Mouse (Mus musculus): Measurements from ENCODE around the gene She. TPM values are rescaled to one million over a fixed set of nuclear protein-coding genes. Genes with fewer than 3 reads are reported as not detected.

The She gene
- polyA plus RNA-seq, 1 experiment from 2014 or later, result 6.7 TPM

- no peak for ATAC-seq (ENCODE audit: low FRiP score, low TSS enrichment)
- H3K9ac ChIP-seq (replicated peaks; ENCODE audit: low read length), result no peak overlapping the region
- no peak overlapping the region for H3K27ac ChIP-seq (ENCODE audit: low read length)
- no peaks in the 10 kb centered on the region for H3K36me3 ChIP-seq (ENCODE audit: insufficient read depth, low read length)
- H3K4me1 ChIP-seq (ENCODE audit: insufficient read depth, low read length), result peaks cover 12% of the 10 kb centered on the region
- no peak overlapping the region for H3K4me3 ChIP-seq (ENCODE audit: low read length)
- WGBS, result 82% methylated on average over 8 of the region's 8 CpGs
- no peaks in the 10 kb centered on the region for H3K27me3 ChIP-seq (ENCODE audit: insufficient read depth, low read length)
- H3K4me2 ChIP-seq (replicated peaks; ENCODE audit: low read depth, low read length), result no peak overlapping the region
- H3K9me3 ChIP-seq (ENCODE audit: low read length), result peaks cover 4% of the 10 kb centered on the region
Observed at GRCm38 (mm10) chr3:89875781-89876180, 44.6 kb downstream of the She start.

GRCm38 (mm10) chr3:89876469-89876868 lies 45.3 kb downstream of the She start:
- Histone ChIP-seq H3K4me2 (replicated peaks; ENCODE audit: low read depth, low read length) (no peak overlapping the region), H3K27me3 (ENCODE audit: insufficient read depth, low read length) (no peaks in the 10 kb centered on the region), H3K9ac (replicated peaks; ENCODE audit: low read length) (no peak overlapping the region), H3K4me3 (ENCODE audit: low read length) (no peak overlapping the region), H3K9me3 (ENCODE audit: low read length) (peaks cover 4% of the 10 kb centered on the region), H3K27ac (ENCODE audit: low read length) (no peak overlapping the region), H3K36me3 (ENCODE audit: insufficient read depth, low read length) (no peaks in the 10 kb centered on the region), H3K4me1 (ENCODE audit: insufficient read depth, low read length) (peaks cover 9% of the 10 kb centered on the region; the same call in 1 of the 2 replicates)
- WGBS, result 66% methylated on average over 4 of the region's 4 CpGs
- no peak for ATAC-seq (ENCODE audit: low FRiP score, low TSS enrichment)

GRCm38 (mm10) chr3:89877129-89877528 lies 46.0 kb downstream of the She start:
- H3K4me1 ChIP-seq (ENCODE audit: insufficient read depth, low read length), result peaks cover 8% of the 10 kb centered on the region; the same call in 1 of the 2 replicates
- H3K4me2 ChIP-seq (replicated peaks; ENCODE audit: low read depth, low read length), result no peak overlapping the region
- no peaks in the 10 kb centered on the region for H3K36me3 ChIP-seq (ENCODE audit: insufficient read depth, low read length)
- H3K27ac ChIP-seq (ENCODE audit: low read length), result no peak overlapping the region
- H3K9ac ChIP-seq (replicated peaks; ENCODE audit: low read length), result no peak overlapping the region
- peaks cover 4% of the 10 kb centered on the region for H3K9me3 ChIP-seq (ENCODE audit: low read length)
- no peak overlapping the region for H3K4me3 ChIP-seq (ENCODE audit: low read length)
- ATAC-seq (ENCODE audit: low FRiP score, low TSS enrichment), result no peak
- no peaks in the 10 kb centered on the region for H3K27me3 ChIP-seq (ENCODE audit: insufficient read depth, low read length)
- 82% methylated on average over 8 of the region's 8 CpGs for WGBS

GRCm38 (mm10) chr3:89878456-89878855 lies 47.3 kb downstream of the She start:
- no peaks in the 10 kb centered on the region for H3K4me1 ChIP-seq (ENCODE audit: insufficient read depth, low read length)
- no peaks in the 10 kb centered on the region for H3K27me3 ChIP-seq (ENCODE audit: insufficient read depth, low read length)
- no peaks in the 10 kb centered on the region for H3K36me3 ChIP-seq (ENCODE audit: insufficient read depth, low read length)
- no peaks in the 10 kb centered on the region for H3K9me3 ChIP-seq (ENCODE audit: low read length)
- no peak overlapping the region for H3K4me3 ChIP-seq (ENCODE audit: low read length)
- no peak for ATAC-seq (ENCODE audit: low FRiP score, low TSS enrichment)
- no peak overlapping the region for H3K9ac ChIP-seq (replicated peaks; ENCODE audit: low read length)
- no peak overlapping the region for H3K4me2 ChIP-seq (replicated peaks; ENCODE audit: low read depth, low read length)
- H3K27ac ChIP-seq (ENCODE audit: low read length), result no peak overlapping the region
- 47% methylated on average over 3 of the region's 3 CpGs for WGBS

- 71% methylated on average over 3 of the region's 3 CpGs for WGBS
- no peak overlapping the region for H3K4me3 ChIP-seq (ENCODE audit: low read length)
- ATAC-seq (ENCODE audit: low FRiP score, low TSS enrichment), result no peak
- H3K27ac ChIP-seq (ENCODE audit: low read length), result no peak overlapping the region
- no peaks in the 10 kb centered on the region for H3K36me3 ChIP-seq (ENCODE audit: insufficient read depth, low read length)
- no peak overlapping the region for H3K4me2 ChIP-seq (replicated peaks; ENCODE audit: low read depth, low read length)
- no peaks in the 10 kb centered on the region for H3K9me3 ChIP-seq (ENCODE audit: low read length)
- H3K9ac ChIP-seq (replicated peaks; ENCODE audit: low read length), result no peak overlapping the region
- H3K4me1 ChIP-seq (ENCODE audit: insufficient read depth, low read length), result no peaks in the 10 kb centered on the region
- no peaks in the 10 kb centered on the region for H3K27me3 ChIP-seq (ENCODE audit: insufficient read depth, low read length)
Observed at GRCm38 (mm10) chr3:89879326-89879725, 48.2 kb downstream of the She start.

GRCm38 (mm10) chr3:89880036-89880851 lies 49.1 kb downstream of the She start:
- H3K9ac ChIP-seq (replicated peaks; ENCODE audit: low read length), result no peak overlapping the region
- no peaks in the 10 kb centered on the region for H3K27me3 ChIP-seq (ENCODE audit: insufficient read depth, low read length)
- no peaks in the 10 kb centered on the region for H3K9me3 ChIP-seq (ENCODE audit: low read length)
- H3K4me2 ChIP-seq (replicated peaks; ENCODE audit: low read depth, low read length), result no peak overlapping the region
- H3K36me3 ChIP-seq (ENCODE audit: insufficient read depth, low read length), result no peaks in the 10 kb centered on the region
- no peaks in the 10 kb centered on the region for H3K4me1 ChIP-seq (ENCODE audit: insufficient read depth, low read length)
- no peak for ATAC-seq (ENCODE audit: low FRiP score, low TSS enrichment)
- no peak overlapping the region for H3K4me3 ChIP-seq (ENCODE audit: low read length)
- WGBS, result 68% methylated on average over 5 of the region's 5 CpGs
- H3K27ac ChIP-seq (ENCODE audit: low read length), result no peak overlapping the region

GRCm38 (mm10) chr3:89882556-89883181 lies 51.5 kb downstream of the She start:
- H3K4me1 ChIP-seq (ENCODE audit: insufficient read depth, low read length), result no peaks in the 10 kb centered on the region
- no peak overlapping the region for H3K4me3 ChIP-seq (ENCODE audit: low read length)
- no peak for ATAC-seq (ENCODE audit: low FRiP score, low TSS enrichment)
- no peaks in the 10 kb centered on the region for H3K27me3 ChIP-seq (ENCODE audit: insufficient read depth, low read length)
- H3K27ac ChIP-seq (ENCODE audit: low read length), result no peak overlapping the region
- no peaks in the 10 kb centered on the region for H3K9me3 ChIP-seq (ENCODE audit: low read length)
- 78% methylated on average over 8 of the region's 8 CpGs for WGBS
- H3K4me2 ChIP-seq (replicated peaks; ENCODE audit: low read depth, low read length), result no peak overlapping the region
- H3K9ac ChIP-seq (replicated peaks; ENCODE audit: low read length), result no peak overlapping the region
- no peaks in the 10 kb centered on the region for H3K36me3 ChIP-seq (ENCODE audit: insufficient read depth, low read length)

GRCm38 (mm10) chr3:89883582-89884041 lies 52.4 kb downstream of the She start:
- WGBS, result 74% methylated on average over 4 of the region's 4 CpGs
- H3K36me3 ChIP-seq (ENCODE audit: insufficient read depth, low read length), result no peaks in the 10 kb centered on the region
- no peak for ATAC-seq (ENCODE audit: low FRiP score, low TSS enrichment)
- no peak overlapping the region for H3K4me3 ChIP-seq (ENCODE audit: low read length)
- no peaks in the 10 kb centered on the region for H3K9me3 ChIP-seq (ENCODE audit: low read length)
- no peaks in the 10 kb centered on the region for H3K27me3 ChIP-seq (ENCODE audit: insufficient read depth, low read length)
- H3K4me1 ChIP-seq (ENCODE audit: insufficient read depth, low read length), result no peaks in the 10 kb centered on the region
- H3K27ac ChIP-seq (ENCODE audit: low read length), result no peak overlapping the region
- H3K4me2 ChIP-seq (replicated peaks; ENCODE audit: low read depth, low read length), result no peak overlapping the region
- H3K9ac ChIP-seq (replicated peaks; ENCODE audit: low read length), result no peak overlapping the region

GRCm38 (mm10) chr3:89885766-89886165 lies 54.6 kb downstream of the She start:
- no peak overlapping the region for H3K27ac ChIP-seq (ENCODE audit: low read length)
- WGBS, result 94% methylated on average over 11 of the region's 11 CpGs
- no peak overlapping the region for H3K4me3 ChIP-seq (ENCODE audit: low read length)
- H3K27me3 ChIP-seq (ENCODE audit: insufficient read depth, low read length), result no peaks in the 10 kb centered on the region
- H3K4me2 ChIP-seq (replicated peaks; ENCODE audit: low read depth, low read length), result no peak overlapping the region
- H3K4me1 ChIP-seq (ENCODE audit: insufficient read depth, low read length), result peaks cover 4% of the 10 kb centered on the region; the same call in 1 of the 2 replicates
- no peaks in the 10 kb centered on the region for H3K36me3 ChIP-seq (ENCODE audit: insufficient read depth, low read length)
- H3K9me3 ChIP-seq (ENCODE audit: low read length), result no peaks in the 10 kb centered on the region
- ATAC-seq (ENCODE audit: low FRiP score, low TSS enrichment), result no peak
- H3K9ac ChIP-seq (replicated peaks; ENCODE audit: low read length), result no peak overlapping the region

Measured in kidney, embryonic 16.5 days (tissue).